ENCODE assay signal across 24 mouse cellular contexts in genomic region chr5:14391793-14392192, GRCm38 (mm10).
A peak's percentile ranks its signal among the peaks of the same experiment; 100 is the strongest.
DNase-seq lines count a peak whose midpoint lies in the region; ATAC-seq and TF ChIP-seq lines count a peak whose summit lies in the region.
"Had no signal": no experiment of that assay in that cellular context is flagged by ENCODE, and none has a peak within 500 bp of the region (broad histone marks: within the 10 kb centered on the region; RNA-seq: fewer than 3 reads in every experiment).

No protein-coding gene starts in this region.

- no peak overlapping the region for H3K27ac ChIP-seq in liver, postnatal 0 days (ENCODE audit: low read depth)
- H3K27ac ChIP-seq: forebrain, embryonic 10.5 days; forebrain, embryonic 13.5 days; heart, embryonic 15.5 days; hindbrain, embryonic 10.5 days; hindbrain, embryonic 13.5 days had no signal

- TF ChIP-seq EP300 in liver, postnatal 0 days (IDR thresholded peaks at IDR 0.05; ENCODE audit: low read depth), result no peak

- no peaks in the 10 kb centered on the region for H3K27me3 ChIP-seq in liver, postnatal 0 days (ENCODE audit: insufficient read depth, low read length)
- H3K27me3 ChIP-seq: forebrain, embryonic 13.5 days; heart, embryonic 12.5 days; heart, embryonic 15.5 days; hindbrain, embryonic 13.5 days had no signal

- H3K9ac ChIP-seq in liver, postnatal 0 days (replicated peaks), result no peak overlapping the region
- H3K9ac ChIP-seq: forebrain, embryonic 13.5 days; heart, embryonic 12.5 days; heart, embryonic 15.5 days; hindbrain, embryonic 13.5 days had no signal

- ATAC-seq in frontal cortex, adult (ENCODE audit: low TSS enrichment), result peak; percentile 95
- no peak for ATAC-seq in liver, postnatal 0 days
- ATAC-seq: activated CD4-positive, CD25-positive, alpha-beta regulatory T cell, adult 4 months; forebrain, embryonic 13.5 days; forebrain, embryonic 16.5 days had no signal

- TF ChIP-seq CTCF in liver, postnatal 0 days (IDR thresholded peaks at IDR 0.05; ENCODE audit: low read depth), result no peak

- no peak for DNase-seq in frontal cortex, postnatal 25 days (ENCODE audit: low spot score in 2 of 2)
- peak; percentile 2 for DNase-seq in lung, postnatal 25 days (ENCODE audit: low spot score)
- no peak for DNase-seq in lung, postnatal 10 days
- DNase-seq in right cerebral cortex, adult 18-20 months, result peak; percentile 12
- DNase-seq in right cerebral cortex, postnatal 14 days, result no peak
- DNase-seq in liver, postnatal 0 days, result no peak
- DNase-seq: adrenal gland, adult 8-10 months; adrenal gland, postnatal 25 days; cerebellum, adult 18-20 months; cerebellum, adult 9-10 months; cerebellum, postnatal 14 days; gastrocnemius, postnatal 25 days; heart, adult 18-20 months; heart, postnatal 10 days; heart, postnatal 36 days had no signal

- H3K4me3 ChIP-seq in liver, postnatal 0 days (ENCODE audit: low read depth, low read length), result no peak overlapping the region
- H3K4me3 ChIP-seq: forebrain, embryonic 10.5 days; forebrain, embryonic 13.5 days; heart, embryonic 12.5 days; heart, embryonic 15.5 days; hindbrain, embryonic 10.5 days; hindbrain, embryonic 13.5 days had no signal

- WGBS in liver, postnatal 0 days (ENCODE audit: insufficient replicate concordance), result 64% methylated on average over 3 of the region's 3 CpGs

- H3K36me3 ChIP-seq in liver, postnatal 0 days (replicated peaks; ENCODE audit: insufficient read depth, low read length), result no peaks in the 10 kb centered on the region
- H3K36me3 ChIP-seq: forebrain, embryonic 10.5 days; heart, embryonic 12.5 days; heart, embryonic 15.5 days; hindbrain, embryonic 10.5 days; hindbrain, embryonic 13.5 days had no signal

- no peaks in the 10 kb centered on the region for H3K9me3 ChIP-seq in liver, postnatal 0 days (ENCODE audit: low read length)
- H3K9me3 ChIP-seq: forebrain, embryonic 10.5 days; forebrain, embryonic 13.5 days; heart, embryonic 12.5 days; heart, embryonic 15.5 days; hindbrain, embryonic 10.5 days; hindbrain, embryonic 13.5 days had no signal

- H3K4me2 ChIP-seq in liver, postnatal 0 days (ENCODE audit: low read depth, low read length), result no peak overlapping the region
- H3K4me2 ChIP-seq: forebrain, embryonic 13.5 days; heart, embryonic 12.5 days; heart, embryonic 15.5 days; hindbrain, embryonic 13.5 days had no signal

- H3K4me1 ChIP-seq in liver, postnatal 0 days (ENCODE audit: insufficient read depth), result no peaks in the 10 kb centered on the region
- H3K4me1 ChIP-seq: forebrain, embryonic 10.5 days; forebrain, embryonic 13.5 days; heart, embryonic 12.5 days; heart, embryonic 15.5 days; hindbrain, embryonic 10.5 days; hindbrain, embryonic 13.5 days had no signal

Comparison
In these comparisons a context has a peak if more than half of its experiments do, and no peak if none do; other contexts are left out.
1. DNase-seq: peak in lung, postnatal 25 days (single experiment) and right cerebral cortex, adult 18-20 months (single experiment); none in frontal cortex, postnatal 25 days (0 of 2), lung, postnatal 10 days (single experiment), right cerebral cortex, postnatal 14 days (single experiment) and liver, postnatal 0 days (single experiment).